Mouse (Mus musculus) spleen, adult 2 months (tissue): ENCODE measurements at regions not wholly inside any gene's neighbourhood (a gene's known extent, or its start where the extent isn't known, plus 50 kb on each side); places are given as distances from the start of the nearest gene placed in this dataset.
A peak's percentile ranks its signal among the peaks of the same experiment; 100 is the strongest.

Experiments used
- DNase-seq, 2 experiments: peaks; one replicate each; pipeline versions ENCODE4 v3.0.0 to v3.0.0-alpha.2; 2012 to 2021; ENCODE audit warnings: low spot score in 2 of 2, low read depth in 1 of 2
- H3K27ac ChIP-seq: fragments of 200-500 bp; 2 replicates; pipeline ENCODE4 v1.5.1; 2012; ENCODE audit warnings: low read length, inconsistent platforms; ENCODE audit not compliant: insufficient read depth
- H3K27me3 ChIP-seq: fragments of 200-500 bp; 2 replicates; pipeline ENCODE4 v1.6.1; 2012; ENCODE audit warnings: mild to moderate bottlenecking, moderate library complexity, low read length, inconsistent platforms; ENCODE audit not compliant: control insufficient read depth, insufficient read depth
- H3K36me3 ChIP-seq: fragments of 200-500 bp; 2 replicates; pipeline ENCODE4 v1.6.1; 2012; ENCODE audit warnings: mild to moderate bottlenecking, low read length, inconsistent platforms; ENCODE audit not compliant: control insufficient read depth, insufficient read depth
- H3K4me1 ChIP-seq: fragments of 200-500 bp; 2 replicates; pipeline ENCODE4 v1.6.1; 2011; ENCODE audit warnings: inconsistent platforms; ENCODE audit not compliant: control insufficient read depth, insufficient read depth, insufficient read length
- H3K4me3 ChIP-seq: fragments of 200-500 bp; 2 replicates; pipeline ENCODE4 v1.5.1; 2011; ENCODE audit warnings: mild to moderate bottlenecking, inconsistent platforms; ENCODE audit not compliant: insufficient read depth, insufficient read length; ENCODE audit errors: extremely low read depth
- CTCF ChIP-seq: fragments of 200-500 bp; IDR thresholded peaks from 2 replicates; pipeline ENCODE4 v1.5.1; 2011; ENCODE audit warnings: mild to moderate bottlenecking, inconsistent platforms; ENCODE audit not compliant: insufficient read depth, insufficient read length, insufficient replicate concordance; ENCODE audit errors: extremely low read depth
- POLR2A ChIP-seq: fragments of 200-500 bp; IDR thresholded peaks from 2 replicates; pipeline ENCODE4 v1.6.1; 2011; ENCODE audit warnings: low read depth, low read length, inconsistent platforms
- WGBS: fragments of 180-500 bp; shearing (Covaris S2); methylation state at CpG from one replicate; pipeline ENCODE4 v1.1.7; 2018; 5-methylcytosine and 5-hydroxymethylcytosine counted together

GRCm38 (mm10) chr10:120563926-120564325, 87.7 kb upstream of the Hmga2 start:
- no peaks in the 10 kb centered on the region for H3K36me3 ChIP-seq
- no peaks in the 10 kb centered on the region for H3K4me1 ChIP-seq
- no peak overlapping the region for H3K27ac ChIP-seq
- no peaks in the 10 kb centered on the region for H3K27me3 ChIP-seq
- TF ChIP-seq POLR2A (no peak), CTCF (no peak)
- WGBS, result 69% methylated on average over 10 of the region's 10 CpGs
- no peak overlapping the region for H3K4me3 ChIP-seq
- DNase-seq, result no peak

- no peak for DNase-seq
- Histone ChIP-seq H3K4me3 (no peak overlapping the region), H3K27me3 (no peaks in the 10 kb centered on the region), H3K4me1 (no peaks in the 10 kb centered on the region), H3K36me3 (no peaks in the 10 kb centered on the region), H3K27ac (no peak overlapping the region)
- 91% methylated on average over 5 of the region's 5 CpGs for whole genome bisulfite sequencing
- TF ChIP-seq POLR2A (no peak), CTCF (no peak)
Measured at GRCm38 (mm10) chr10:120561821-120562220, 85.6 kb upstream of the Hmga2 start.

GRCm38 (mm10) chr10:120557850-120558447, 81.7 kb upstream of the Hmga2 start:
- no peak for DNase-seq

GRCm38 (mm10) chr10:120556116-120556515, 79.8 kb upstream of the Hmga2 start:
- no peak for DNase-seq
- TF ChIP-seq CTCF (no peak), POLR2A (no peak)
- H3K27me3 ChIP-seq, result peaks cover 6% of the 10 kb centered on the region
- H3K4me1 ChIP-seq, result peaks cover 8% of the 10 kb centered on the region
- no peak overlapping the region for H3K27ac ChIP-seq
- WGBS, result 46% methylated on average over 9 of the region's 9 CpGs
- H3K36me3 ChIP-seq, result no peaks in the 10 kb centered on the region
- no peak overlapping the region for H3K4me3 ChIP-seq

More at GRCm38 (mm10) chr10:120557850-120558447, 81.7 kb upstream of the Hmga2 start:
- no peaks in the 10 kb centered on the region for H3K36me3 ChIP-seq
- no peaks in the 10 kb centered on the region for H3K27me3 ChIP-seq
- no peak overlapping the region for H3K4me3 ChIP-seq
- WGBS, result 57% methylated on average over 10 of the region's 10 CpGs
- no peak overlapping the region for H3K27ac ChIP-seq
- H3K4me1 ChIP-seq, result peaks cover under 1% of the 10 kb centered on the region; the same call in 1 of the 2 replicates
- TF ChIP-seq CTCF, result no peak
- no peak for TF ChIP-seq POLR2A

GRCm38 (mm10) chr10:120553097-120553453, 76.8 kb upstream of the Hmga2 start:
- DNase-seq, result no peak
- Histone ChIP-seq H3K27ac (no peak overlapping the region), H3K36me3 (no peaks in the 10 kb centered on the region), H3K4me3 (peak overlapping the region; percentile 20; the same call in 1 of the 2 replicates), H3K4me1 (peaks cover 8% of the 10 kb centered on the region), H3K27me3 (peaks cover 6% of the 10 kb centered on the region)
- no peak for TF ChIP-seq POLR2A
- no peak for TF ChIP-seq CTCF
- WGBS, result 4% methylated on average over 16 of the region's 16 CpGs

GRCm38 (mm10) chr10:120552341-120553096, 76.2 kb upstream of the Hmga2 start:
- DNase-seq, result no peak
- TF ChIP-seq CTCF (no peak), POLR2A (no peak)
- H3K27me3 ChIP-seq, result peaks cover 6% of the 10 kb centered on the region
- H3K27ac ChIP-seq, result no peak overlapping the region
- H3K4me3 ChIP-seq, result peak overlapping the region; percentile 20; the same call in 1 of the 2 replicates
- no peaks in the 10 kb centered on the region for H3K36me3 ChIP-seq
- peaks cover 8% of the 10 kb centered on the region for H3K4me1 ChIP-seq
- 2% methylated on average over 56 of the region's 56 CpGs for WGBS

- H3K4me3 ChIP-seq, result no peak overlapping the region
- H3K27me3 ChIP-seq, result peaks cover 6% of the 10 kb centered on the region
- 8% methylated on average over 18 of the region's 18 CpGs for WGBS
- DNase-seq, result no peak
- no peaks in the 10 kb centered on the region for H3K36me3 ChIP-seq
- H3K4me1 ChIP-seq, result peaks cover 8% of the 10 kb centered on the region
- no peak overlapping the region for H3K27ac ChIP-seq
- TF ChIP-seq CTCF, result no peak
- TF ChIP-seq POLR2A, result no peak
Measured at GRCm38 (mm10) chr10:120551851-120552281, 75.6 kb upstream of the Hmga2 start.
